Mouse (Mus musculus) urinary bladder, postnatal 4 days (tissue): ENCODE data around the gene Fth1.
A peak's percentile ranks its signal among the peaks of the same experiment; 100 is the strongest.

ENCODE experiments used
- DNase-seq, 2 experiments: peaks; one replicate each; pipeline ENCODE4 v3.0.0; 2021 to 2022; ENCODE audit warnings: low spot score in 2 of 2

Fth1 gene

GRCm38 (mm10) chr19:10022414-10023303, 42.3 kb downstream of the Fth1 start:
- DNase-seq = no peak

GRCm38 (mm10) chr19:10023304-10023758, 42.9 kb downstream of the Fth1 start:
- DNase-seq = no peak

GRCm38 (mm10) chr19:10025169-10025875, 44.9 kb downstream of the Fth1 start:
- peak in 1 of 2 experiments; percentile 69 for DNase-seq

GRCm38 (mm10) chr19:10029746-10030145, 49.3 kb downstream of the Fth1 start:
- no peak for DNase-seq

- no peak for DNase-seq
Measured at GRCm38 (mm10) chr19:10033211-10033973, 53.0 kb downstream of the Fth1 start.

GRCm38 (mm10) chr19:10034356-10034755, 54.0 kb downstream of the Fth1 start:
- no peak for DNase-seq
